Mouse (Mus musculus): ENCODE measurements around the gene Ak4.

DNA sequence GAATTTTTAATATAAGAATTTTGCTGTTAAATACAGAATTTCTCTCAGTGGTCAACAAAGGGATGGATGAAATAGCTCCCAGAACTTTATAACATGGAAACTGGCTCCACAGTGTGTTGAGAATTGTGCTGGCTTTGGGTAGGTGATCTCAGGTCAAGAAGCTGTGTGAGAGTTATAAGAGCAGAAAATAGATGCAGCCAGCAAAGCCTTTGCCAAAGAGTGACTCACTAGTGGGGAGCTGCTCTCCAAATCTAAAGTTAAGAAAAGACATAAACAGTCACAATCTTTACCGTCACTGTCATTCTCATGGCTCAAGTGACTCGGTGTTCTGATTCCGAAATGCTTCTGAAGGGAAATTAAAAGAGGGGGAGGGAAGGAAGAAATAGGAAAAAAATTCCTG is 53.7 kb downstream of the Ak4 start:
- TF ChIP-seq CTCF (IDR thresholded peaks at IDR 0.05; ENCODE audit: extremely low read depth, insufficient read depth, insufficient read length, insufficient replicate concordance): no peak
- TF ChIP-seq POLR2A (IDR thresholded peaks at IDR 0.05; ENCODE audit: low read depth, low read length): no peak

Measured in spleen, adult 2 months (tissue).